Mouse (Mus musculus): ENCODE data around the gene Arnt2.

The Arnt2 gene

DNA sequence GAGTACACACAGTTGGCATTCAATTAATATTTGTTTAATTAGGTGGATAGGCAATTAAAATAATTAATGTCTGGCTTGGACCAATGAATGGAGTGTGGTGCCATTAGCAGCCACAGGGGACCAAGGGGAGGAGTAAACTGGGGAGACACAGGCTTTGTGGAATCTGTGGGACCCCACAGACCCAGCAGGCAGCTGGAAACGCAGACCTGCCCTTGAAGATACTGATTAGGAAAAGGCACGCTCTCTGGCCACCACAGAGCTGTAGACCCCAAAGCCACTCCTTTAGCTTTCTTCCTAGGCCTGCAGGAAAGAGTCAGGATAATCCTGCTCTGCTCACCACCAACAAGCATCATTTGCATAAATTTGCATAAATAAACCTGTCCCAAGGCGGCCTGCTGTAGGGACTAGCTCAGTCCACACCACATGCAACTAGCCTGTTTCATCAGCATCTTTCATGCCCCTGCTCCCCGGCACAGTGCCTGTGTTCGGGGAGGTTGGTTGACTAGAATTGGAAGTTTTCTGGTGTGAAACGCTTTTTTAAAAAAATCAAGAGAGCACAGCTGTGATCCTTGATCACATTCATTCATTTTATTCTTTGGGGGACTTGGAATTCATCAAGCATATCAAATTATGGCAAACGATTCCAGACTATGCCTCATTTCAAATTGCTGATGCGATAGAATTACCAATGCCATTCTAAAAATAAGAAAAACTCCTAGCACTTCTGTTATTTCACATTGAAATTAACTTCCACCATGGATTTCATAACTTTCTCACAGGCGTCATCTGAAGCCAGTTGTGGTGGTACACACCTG is 8.1 kb downstream of the Arnt2 start:
- no peak for DNase-seq (ENCODE audit: low spot score in 2 of 2)

GRCm38 (mm10) chr7:84397320-84397719 is 12.7 kb downstream of the Arnt2 start:
- DNase-seq (ENCODE audit: low spot score in 2 of 2), result no peak

- no peak for DNase-seq (ENCODE audit: low spot score in 2 of 2)
Measured at GRCm38 (mm10) chr7:84396581-84396980, 13.4 kb downstream of the Arnt2 start.

- no peak for DNase-seq (ENCODE audit: low spot score in 2 of 2)
Measured at GRCm38 (mm10) chr7:84387826-84388225, 22.1 kb downstream of the Arnt2 start.

DNA sequence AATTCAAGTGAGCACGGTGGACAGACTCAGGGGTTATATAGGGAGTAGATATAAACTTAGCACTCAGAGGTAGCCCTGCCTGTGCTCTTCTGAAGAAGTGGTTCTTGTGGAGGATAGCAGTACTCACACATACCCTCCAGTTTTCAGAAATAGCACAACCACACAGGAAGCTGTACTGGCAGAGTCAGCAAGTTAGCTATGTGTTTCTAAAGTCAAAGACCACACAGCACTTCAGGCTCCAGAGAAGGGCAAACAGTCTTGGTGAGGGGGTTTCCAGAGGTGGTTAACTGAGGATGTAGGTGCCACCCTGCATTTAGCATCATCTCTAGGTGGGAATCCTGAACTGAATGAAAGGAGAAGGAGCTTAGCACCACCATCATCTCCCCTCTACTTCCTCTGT is 23.5 kb downstream of the Arnt2 start:
- no peak for DNase-seq (ENCODE audit: low spot score in 2 of 2)

- DNase-seq (ENCODE audit: low spot score in 2 of 2), result no peak
Measured at GRCm38 (mm10) chr7:84384778-84385177, 25.2 kb downstream of the Arnt2 start.

DNA sequence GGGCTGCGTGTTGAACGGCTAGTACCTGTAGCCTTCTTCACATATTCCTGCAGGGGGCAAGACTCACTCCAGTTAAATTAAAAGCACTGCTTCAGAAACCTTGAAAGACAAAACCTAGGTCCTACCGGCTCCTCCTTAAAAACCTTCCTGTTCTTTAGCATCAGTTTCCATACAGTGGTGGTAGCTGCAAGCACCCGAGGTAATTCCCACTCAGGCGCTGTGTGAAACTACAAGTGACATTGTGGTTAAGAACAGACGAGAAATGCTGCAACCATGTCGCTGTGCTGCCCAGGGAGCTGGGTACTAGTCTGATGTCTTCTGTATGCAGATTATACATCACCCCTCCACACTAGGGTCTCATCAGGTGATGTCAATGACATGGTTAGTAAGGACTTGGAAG is 25.9 kb downstream of the Arnt2 start:
- DNase-seq (ENCODE audit: low spot score in 2 of 2), result no peak

GRCm38 (mm10) chr7:84382346-84382745 is 27.6 kb downstream of the Arnt2 start:
- no peak for DNase-seq (ENCODE audit: low spot score in 2 of 2)

DNA sequence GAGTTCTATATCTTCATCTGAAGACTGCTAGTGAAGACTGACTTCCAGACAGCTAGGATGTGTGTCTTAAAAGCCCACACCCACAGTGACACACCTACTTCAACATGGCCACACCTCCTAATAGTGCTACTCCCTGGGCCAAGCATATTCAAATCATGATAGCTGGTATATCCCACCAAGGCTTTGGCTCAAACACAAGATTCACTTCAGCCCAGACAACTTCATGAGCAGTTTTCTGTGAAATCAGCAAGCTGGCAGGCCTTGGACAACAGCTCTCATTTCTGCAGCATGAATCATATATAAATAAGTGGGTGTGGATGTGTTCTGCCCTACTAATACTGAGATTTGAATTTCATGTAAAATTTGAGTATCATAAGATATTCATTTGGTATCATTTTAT is 29.2 kb downstream of the Arnt2 start:
- no peak for DNase-seq (ENCODE audit: low spot score in 2 of 2)

DNA sequence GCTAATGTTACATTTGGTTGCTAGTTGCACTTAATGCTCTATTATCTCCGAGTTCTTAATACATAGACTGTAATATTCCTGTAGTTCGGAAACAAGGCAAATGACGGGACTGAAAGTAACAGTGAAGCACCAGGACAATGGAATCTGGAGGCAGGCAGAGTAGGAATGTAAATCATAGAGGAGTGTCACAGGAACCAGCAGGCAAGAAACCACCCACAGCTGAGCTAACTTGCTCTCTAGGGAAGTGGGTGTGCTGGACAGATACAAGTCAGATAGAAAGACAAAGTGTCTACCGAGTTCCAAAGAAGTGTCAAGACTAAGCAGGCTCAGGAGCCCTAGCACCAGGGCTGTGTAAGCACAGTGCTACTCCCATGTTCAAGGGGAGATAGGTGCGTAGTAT is 32.6 kb downstream of the Arnt2 start:
- DNase-seq (ENCODE audit: low spot score in 2 of 2), result no peak

DNA sequence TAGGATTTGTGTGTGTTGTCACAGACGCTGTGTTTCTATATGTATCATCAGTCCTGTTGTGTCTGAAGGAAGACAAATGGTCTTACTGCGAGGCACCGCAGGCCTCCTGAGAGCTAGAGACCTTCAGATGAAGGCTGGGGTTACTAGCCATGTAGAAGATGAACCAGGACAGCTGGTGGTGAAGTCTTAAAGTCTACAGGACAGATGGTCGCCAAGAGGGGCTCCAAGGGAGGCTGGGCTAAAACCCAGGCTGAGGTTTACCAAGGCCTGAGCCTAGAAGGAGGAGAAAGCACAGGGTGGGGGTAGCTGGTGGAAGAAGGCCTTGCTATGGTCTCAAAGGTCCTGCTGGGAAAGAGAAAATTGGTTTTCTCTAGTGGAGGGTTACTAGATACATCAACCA is 36.3 kb downstream of the Arnt2 start:
- no peak for DNase-seq (ENCODE audit: low spot score in 2 of 2)

GRCm38 (mm10) chr7:84372871-84373270 is 37.1 kb downstream of the Arnt2 start:
- DNase-seq (ENCODE audit: low spot score in 2 of 2), result no peak

- no peak for DNase-seq (ENCODE audit: low spot score in 2 of 2)
Measured at GRCm38 (mm10) chr7:84372280-84372679, 37.7 kb downstream of the Arnt2 start.

DNA sequence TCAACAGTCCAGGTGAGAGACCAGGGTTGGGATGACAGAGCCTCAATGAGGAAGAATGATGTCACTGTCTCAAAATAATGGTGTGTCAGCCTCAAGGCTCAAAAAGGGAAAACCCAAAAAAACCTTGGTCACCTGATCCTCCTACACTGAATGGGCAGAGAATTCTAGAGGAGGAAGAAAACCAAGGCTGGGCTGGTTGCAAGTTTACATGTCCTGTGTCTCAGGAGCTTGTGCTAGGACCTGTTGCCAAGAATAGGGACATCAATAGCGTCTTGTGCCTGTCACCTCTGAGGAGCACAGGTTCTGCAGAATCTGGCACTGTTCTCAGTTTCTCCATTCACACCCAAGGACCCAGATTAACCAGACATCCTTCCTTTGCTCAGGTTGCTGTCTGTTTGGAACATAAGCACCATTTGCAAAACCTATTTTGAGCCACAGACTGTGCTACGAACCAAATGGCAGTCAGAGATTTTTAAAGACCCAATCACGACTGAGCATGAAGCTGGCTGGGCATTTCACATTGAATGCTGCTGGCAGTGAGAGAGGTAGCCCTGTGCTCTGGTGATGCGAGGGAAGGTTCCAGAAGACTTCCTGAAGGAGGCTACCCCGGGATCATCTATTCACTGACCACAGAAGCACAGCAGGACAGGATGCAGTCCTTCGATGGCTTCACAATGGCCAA is 38.9 kb downstream of the Arnt2 start:
- DNase-seq (ENCODE audit: low spot score in 2 of 2), result no peak

- no peak for DNase-seq (ENCODE audit: low spot score in 2 of 2)
Measured at GRCm38 (mm10) chr7:84366251-84366650, 43.7 kb downstream of the Arnt2 start.

DNA sequence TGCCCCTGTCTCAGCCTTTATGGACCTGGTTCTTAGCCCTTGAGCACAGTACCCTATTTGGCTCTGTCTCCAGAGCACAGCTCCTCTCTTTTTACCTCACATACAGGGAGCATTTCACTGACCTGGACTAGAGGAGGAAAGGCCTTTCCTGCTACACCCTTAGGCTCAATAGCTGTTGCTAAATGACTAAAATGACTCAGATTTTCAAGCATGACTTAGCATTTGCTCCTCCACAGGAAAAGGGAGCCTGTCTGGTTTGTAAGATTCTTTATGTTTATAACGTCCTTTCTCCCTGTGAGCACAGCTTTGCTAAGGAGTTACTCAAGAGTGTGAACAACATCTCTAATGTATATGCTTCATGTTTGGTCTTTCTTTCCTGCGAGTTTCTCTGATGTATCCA is 47.3 kb downstream of the Arnt2 start:
- no peak for DNase-seq (ENCODE audit: low spot score in 2 of 2)

DNA sequence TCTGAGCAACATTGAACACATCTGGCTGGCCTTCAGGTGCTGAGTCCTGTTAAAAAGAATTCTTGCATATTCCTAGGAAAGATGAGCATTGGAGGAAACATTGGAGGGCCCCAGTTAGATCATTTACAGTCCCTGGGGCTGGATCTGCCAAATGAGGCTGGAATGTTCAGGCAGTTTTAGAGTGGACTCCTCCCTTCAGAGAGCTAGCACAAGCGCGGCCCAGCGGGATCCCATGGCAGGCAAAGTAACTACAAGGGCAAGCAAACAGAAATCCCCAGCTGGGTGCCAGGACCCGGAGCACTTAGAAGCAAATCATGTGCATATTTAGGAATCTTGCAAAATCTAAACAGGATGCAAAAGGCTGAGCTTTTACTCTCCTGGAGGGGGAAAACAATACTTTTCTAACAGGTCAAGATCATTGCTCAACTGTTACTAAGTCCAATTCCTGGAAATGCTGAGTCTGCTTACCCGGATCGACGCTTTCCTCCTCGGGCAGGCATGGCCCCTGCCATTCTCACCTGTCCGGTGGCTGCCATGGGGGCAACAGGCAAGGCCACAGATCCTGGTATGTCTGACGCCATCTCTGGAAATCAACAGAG is 48.8 kb downstream of the Arnt2 start:
- no peak for DNase-seq (ENCODE audit: low spot score in 2 of 2)

DNA sequence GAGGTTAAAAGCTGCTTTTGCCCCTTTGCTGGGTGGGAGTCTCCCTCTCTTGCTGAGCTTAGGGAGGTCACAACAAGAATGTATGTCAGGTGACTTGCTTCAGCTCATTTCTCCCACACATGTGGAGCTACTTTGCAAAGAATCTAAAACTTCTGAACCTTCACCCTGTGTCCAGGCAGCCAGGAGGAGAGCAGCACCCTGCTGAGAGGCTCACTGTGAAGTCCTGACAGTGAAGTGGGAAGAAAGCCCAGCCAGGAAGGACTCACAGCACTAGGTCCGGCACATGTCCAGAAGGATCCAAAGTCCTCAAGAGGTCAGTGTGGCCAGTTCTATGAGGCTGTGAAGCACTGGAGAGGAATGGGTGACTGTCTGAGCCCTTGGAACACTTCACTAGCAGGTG is 51.5 kb downstream of the Arnt2 start:
- no peak for DNase-seq (ENCODE audit: low spot score in 2 of 2)

GRCm38 (mm10) chr7:84355619-84356570 is 54.1 kb downstream of the Arnt2 start:
- peak in 1 of 2 experiments; percentile 13 for DNase-seq (ENCODE audit: low spot score in 2 of 2)

GRCm38 (mm10) chr7:84354890-84355289 is 55.1 kb downstream of the Arnt2 start:
- no peak for DNase-seq (ENCODE audit: low spot score in 2 of 2)

DNA sequence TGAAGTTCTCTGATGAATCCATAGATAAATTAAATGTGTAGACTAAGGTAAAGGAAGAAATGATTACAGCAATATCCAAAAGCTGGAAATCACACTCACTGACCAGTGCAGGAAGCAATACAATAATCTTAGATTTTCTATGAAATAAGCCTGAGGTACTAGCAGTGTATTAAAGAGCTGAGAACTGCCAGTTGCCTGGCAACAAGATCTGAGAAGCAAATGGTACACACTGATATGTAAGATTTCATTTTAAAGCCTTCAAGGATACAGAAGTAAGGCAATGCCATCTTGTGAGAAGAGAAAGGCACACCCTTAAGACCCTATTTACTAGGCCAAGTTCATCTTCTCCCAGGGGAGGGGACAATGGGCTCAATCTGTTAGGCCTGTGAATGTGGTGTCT is 59.4 kb downstream of the Arnt2 start:
- no peak for DNase-seq (ENCODE audit: low spot score in 2 of 2)

DNA sequence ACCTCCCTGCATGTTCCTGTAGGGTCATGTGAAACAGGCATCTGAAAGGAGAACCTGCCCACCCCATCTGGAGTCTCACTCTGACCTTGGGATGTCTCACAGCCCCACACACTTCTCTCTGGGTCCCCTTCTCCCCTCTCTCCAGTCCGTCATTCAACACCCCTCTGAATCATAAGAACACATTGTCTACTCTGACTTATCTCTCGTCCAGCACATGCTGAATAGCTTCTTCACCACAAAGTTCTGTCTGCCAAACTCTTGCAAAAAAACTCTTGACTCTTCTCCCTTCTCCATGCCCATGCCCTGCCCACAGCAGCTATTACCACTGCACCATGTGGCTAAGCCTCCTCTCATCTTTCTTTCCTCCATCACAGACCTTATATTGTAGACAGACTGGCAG is 60.0 kb downstream of the Arnt2 start:
- DNase-seq (ENCODE audit: low spot score in 2 of 2), result no peak

Measured in urinary bladder, adult 18-20 months (tissue).